8 mouse cellular contexts compared by ENCODE assay signal in genomic region chr6:142387011-142387754, GRCm38 (mm10). TPM values are rescaled to one million over a fixed set of nuclear protein-coding genes. Genes with fewer than 3 reads are reported as not detected.
DNase-seq lines count a peak whose midpoint lies in the region; ATAC-seq lines count a peak whose summit lies in the region.

TSS of gene Recql (minus strand) at chr6:142387087.
TSS of gene Golt1b (plus strand) at chr6:142387221.

- no peaks in the 10 kb centered on the region for H3K36me3 ChIP-seq in forebrain, embryonic 14.5 days (ENCODE audit: control insufficient read depth, insufficient read depth, low read length)
- H3K36me3 ChIP-seq in neural tube, embryonic 15.5 days: no peaks in the 10 kb centered on the region

- under 1% methylated on average over 67 of the region's 87 CpGs for WGBS in forebrain, embryonic 14.5 days
- under 1% methylated on average over 86 of the region's 87 CpGs for WGBS in neural tube, embryonic 15.5 days

- H3K4me1 ChIP-seq in forebrain, embryonic 14.5 days (ENCODE audit: control insufficient read depth, insufficient read depth, low read length): peaks cover 14% of the 10 kb centered on the region
- H3K4me1 ChIP-seq in neural tube, embryonic 15.5 days: peaks cover 27% of the 10 kb centered on the region

- H3K9ac ChIP-seq in forebrain, embryonic 14.5 days (ENCODE audit: low read length): peak within 1 kb of the TSS; percentile 91
- peak within 1 kb of the TSS; percentile 86 for H3K9ac ChIP-seq in neural tube, embryonic 15.5 days (replicated peaks)

- no peaks in the 10 kb centered on the region for H3K9me3 ChIP-seq in forebrain, embryonic 14.5 days (replicated peaks; ENCODE audit: control insufficient read depth, low read length)
- H3K9me3 ChIP-seq in neural tube, embryonic 15.5 days (replicated peaks): no peaks in the 10 kb centered on the region

- peak; percentile 100 for ATAC-seq in forebrain, embryonic 14.5 days
- peak; percentile 100 for ATAC-seq in neural tube, embryonic 15.5 days (ENCODE audit: low FRiP score)

- no peak within 1 kb of the TSS for H3K27ac ChIP-seq in forebrain, embryonic 14.5 days (ENCODE audit: low read depth, low read length)
- peak within 1 kb of the TSS; percentile 71 for H3K27ac ChIP-seq in neural tube, embryonic 15.5 days (replicated peaks)

- DNase-seq in ES-CJ7 (ENCODE audit: low read depth, low spot score): peak; percentile 98
- peak; percentile 98 for DNase-seq in cerebellum, adult 11 months
- DNase-seq in forebrain, embryonic 14.5 days (ENCODE audit: low spot score): peak; percentile 98
- peak; percentile 98 for DNase-seq in heart, postnatal 14 days
- peak; percentile 98 for DNase-seq in layer of hippocampus, adult 11-12 months (ENCODE audit: low spot score)
- peak; percentile 98 for DNase-seq in lung, adult 18-20 months
- peak; percentile 98 for DNase-seq in testis, postnatal 14 days (ENCODE audit: low spot score)

- intact Hi-C loops in heart, postnatal 14 days (cut with DNase I): loop anchor here (5.0 kb wide), 3 partner anchors 40 to 370 kb away; partner anchors contain the start of genes Cmas and Pyroxd1

- no peaks in the 10 kb centered on the region for H3K27me3 ChIP-seq in forebrain, embryonic 14.5 days (replicated peaks; ENCODE audit: control insufficient read depth, insufficient read depth, low read length)
- no peaks in the 10 kb centered on the region for H3K27me3 ChIP-seq in neural tube, embryonic 15.5 days (replicated peaks)

- peak within 1 kb of the TSS; percentile 99 for H3K4me3 ChIP-seq in forebrain, embryonic 14.5 days (ENCODE audit: low read depth, low read length)
- peak within 1 kb of the TSS; percentile 100 for H3K4me3 ChIP-seq in neural tube, embryonic 15.5 days (replicated peaks)

- H3K4me2 ChIP-seq in forebrain, embryonic 14.5 days (ENCODE audit: low read length): peak within 1 kb of the TSS; percentile 74
- H3K4me2 ChIP-seq in neural tube, embryonic 15.5 days: peak within 1 kb of the TSS; percentile 88

RNA-seq across cellular contexts. Expression of gene Recql, which starts in this region (rescaled TPM):
- 33.8 and 35.5 TPM in 2 replicates for polyA plus RNA-seq in forebrain, embryonic 14.5 days (2014; fragmentation: Nextera tagmentation; extraction: Ambion mirVana)
- total RNA-seq in heart, postnatal 14 days (2021): 1 to 10 TPM; 7.6 to 8.9 TPM
- polyA plus RNA-seq in neural tube, embryonic 15.5 days (2015; fragmentation: Nextera tagmentation; extraction: Ambion mirVana): 21.4 and 21.6 TPM in 2 replicates

RNA-seq across cellular contexts. Expression of gene Golt1b, which starts in this region (rescaled TPM):
- polyA plus RNA-seq in forebrain, embryonic 14.5 days (2014; fragmentation: Nextera tagmentation; extraction: Ambion mirVana): 99.4 and 106 TPM in 2 replicates
- total RNA-seq in heart, postnatal 14 days (2021): 10 to 100 TPM; 16.7 to 18.7 TPM
- 69.5 and 74.9 TPM in 2 replicates for polyA plus RNA-seq in neural tube, embryonic 15.5 days (2015; fragmentation: Nextera tagmentation; extraction: Ambion mirVana)
